Mouse (Mus musculus) liver, adult 10 weeks (tissue): ENCODE results near the gene Arl6. TPM values are rescaled to one million over a fixed set of nuclear protein-coding genes. Genes with fewer than 3 reads are reported as not detected.

Experiments
- polyA plus RNA-seq: library from polyadenylated mRNA; stranded (reverse); fragments of 350-450 nt; fragmentation: Illumina TruSeq; extraction: RNeasy Lipid Tissue Mini Kit (QIAGEN cat#74804); gene quantifications from one replicate; pipeline ENCODE4 v1.2.3, GENCODE M21; 2014; ENCODE audit warnings: low read depth, low replicate concordance

Gene Arl6
- 7.5 TPM for polyA plus RNA-seq

DNA sequence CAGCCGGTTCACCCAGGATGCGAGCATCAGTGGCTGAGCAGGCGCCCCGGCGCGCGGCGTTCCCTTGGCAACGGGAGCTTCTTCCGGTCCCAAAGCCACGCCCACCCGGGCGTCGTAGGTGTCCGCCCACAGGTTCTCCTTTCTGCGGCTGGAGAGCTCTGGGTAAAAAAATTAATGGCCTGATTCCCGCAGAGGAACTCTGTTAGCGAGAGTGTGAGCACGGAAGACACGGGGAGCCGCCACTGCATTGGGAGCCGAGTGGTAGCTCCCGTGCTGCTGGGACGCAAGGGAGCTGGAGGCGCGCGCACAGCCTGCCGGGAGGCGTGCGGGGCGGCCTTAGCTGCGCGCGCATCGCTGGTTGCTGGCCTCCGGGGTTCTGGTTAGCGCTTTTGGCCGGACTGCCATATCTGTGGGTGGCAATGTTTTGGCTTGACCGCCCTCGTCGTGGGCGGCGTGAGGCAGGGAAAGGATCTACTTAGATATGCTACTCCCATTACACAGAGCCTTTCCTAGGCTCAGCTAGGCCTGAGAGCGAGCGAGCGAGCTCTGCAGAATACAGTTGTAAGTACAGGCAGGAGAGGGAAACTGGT lies at the start of gene Arl6:
Gene Arl6 (minus strand): TSS at position 290 of the 590 bp plus-strand sequence.

GRCm38 (mm10) chr16:59600311-59601251 lies 38.6 kb downstream of the Arl6 start, which contains the start of gene Crybg3:
Gene Crybg3 (minus strand): TSS chr16:59600979.

Other genes starting within 250 kb of the Arl6 start
- gene Gabrr3, start 232.1 kb downstream of the Arl6 start, polyA plus RNA-seq, result not detected
- 20.5 TPM for gene Riox2, start 167.6 kb downstream of the Arl6 start, polyA plus RNA-seq
- 10.7 TPM for gene Crybg3, start 38.4 kb downstream of the Arl6 start, polyA plus RNA-seq